Mouse (Mus musculus): ENCODE results near the gene Pdlim4.

DNA sequence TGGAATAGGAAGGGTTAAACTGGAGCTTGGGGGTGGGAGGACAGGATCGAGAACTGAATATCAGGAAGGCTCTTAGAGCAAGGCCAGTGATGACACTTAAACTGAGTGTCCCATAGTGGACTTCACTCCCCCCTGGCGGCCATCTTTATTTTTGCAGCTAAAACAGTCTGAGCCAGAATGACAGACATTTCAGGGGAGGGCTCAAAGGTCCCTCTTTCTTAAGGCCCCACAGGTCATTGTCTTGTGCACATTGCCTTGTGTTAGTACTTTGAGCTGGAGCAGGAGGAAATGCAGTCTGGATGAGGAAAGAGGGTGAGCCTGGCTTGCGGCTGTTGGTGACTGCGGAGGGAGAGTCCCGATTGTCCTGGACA is 20.1 kb upstream of the Pdlim4 start:
- TF ChIP-seq CTCF (IDR thresholded peaks at IDR 0.05; ENCODE audit: extremely low read depth, insufficient read depth, insufficient read length, insufficient replicate concordance) (peak; percentile 45; the same call in 1 of the 2 replicates), POLR2A (IDR thresholded peaks at IDR 0.05; ENCODE audit: low read depth, low read length) (no peak)

Measured in spleen, adult 2 months (tissue).